Mouse (Mus musculus) cerebellum, adult 2 months (tissue): Measurements from ENCODE around the gene Krt80. TPM values are rescaled to one million over a fixed set of nuclear protein-coding genes. Genes with fewer than 3 reads are reported as not detected.

Experiments
- DNase-seq, 2 experiments: peaks; one replicate each; pipeline ENCODE4 v3.0.0; 2021
- H3K27ac ChIP-seq: fragments of 200-500 bp; 2 replicates; pipeline ENCODE4 v1.5.1; 2012; ENCODE audit warnings: low read length, control low read depth, inconsistent platforms; ENCODE audit not compliant: insufficient read depth
- H3K27me3 ChIP-seq: fragments of 200-500 bp; 2 replicates; pipeline ENCODE4 v1.6.1; 2012; ENCODE audit warnings: inconsistent platforms, mild to moderate bottlenecking, low read length, moderate library complexity; ENCODE audit not compliant: control insufficient read depth, insufficient read depth
- H3K4me1 ChIP-seq: fragments of 200-500 bp; 2 replicates; pipeline ENCODE4 v1.6.1; 2011; ENCODE audit warnings: low read length; ENCODE audit not compliant: control insufficient read depth, insufficient read depth
- H3K4me3 ChIP-seq: fragments of 200-500 bp; replicated peaks from 2 replicates; pipeline ENCODE3; 2011; ENCODE audit warnings: mild to moderate bottlenecking, low read depth, low read length, control low read depth; ENCODE audit not compliant: insufficient read depth
- CTCF ChIP-seq: fragments of 200-500 bp; IDR thresholded peaks from 2 replicates; pipeline ENCODE4 v1.5.1; 2011; ENCODE audit warnings: low read depth, mild to moderate bottlenecking, control low read depth, low read length, moderate library complexity, borderline replicate concordance; ENCODE audit not compliant: insufficient read depth
- POLR2A ChIP-seq: fragments of 200-500 bp; IDR thresholded peaks from 2 replicates; pipeline ENCODE4 v1.6.1; 2011; ENCODE audit warnings: low read length, control low read depth, borderline replicate concordance; ENCODE audit not compliant: insufficient read depth
- WGBS: fragments of 180-500 bp; shearing (Covaris S2); methylation state at CpG from one replicate; pipeline ENCODE4 v1.1.7; 2018; 5-methylcytosine and 5-hydroxymethylcytosine counted together
- polyA plus RNA-seq: library from polyadenylated mRNA; depleted of rRNA; stranded (reverse); fragments of >200 nt; gene quantifications from 2 replicates; pipeline ENCODE4 v1.2.3, GENCODE M21; 2012

Krt80 gene
- polyA plus RNA-seq, 1 experiment = 0.05 TPM

- peak in 1 of 2 experiments; percentile 9 for DNase-seq
- 89% methylated on average over 7 of the region's 7 CpGs for WGBS
- H3K4me1 ChIP-seq = peaks cover 12% of the 10 kb centered on the region
- H3K4me3 ChIP-seq = no peak overlapping the region
- H3K27ac ChIP-seq = no peak overlapping the region
- H3K27me3 ChIP-seq = no peaks in the 10 kb centered on the region
- TF ChIP-seq CTCF = no peak
- no peak for TF ChIP-seq POLR2A
Observed at GRCm38 (mm10) chr15:101384610-101385009, 14.6 kb upstream of the Krt80 start.

- Histone ChIP-seq H3K27me3 (no peaks in the 10 kb centered on the region), H3K4me1 (peaks cover 15% of the 10 kb centered on the region), H3K27ac (no peak overlapping the region), H3K4me3 (no peak overlapping the region)
- no peak for TF ChIP-seq CTCF
- TF ChIP-seq POLR2A = no peak
- 22% methylated on average over 11 of the region's 11 CpGs for whole genome bisulfite sequencing
- DNase-seq = peak; percentile 70 to 76
Observed at GRCm38 (mm10) chr15:101382811-101383210, 12.8 kb upstream of the Krt80 start.

- Histone ChIP-seq H3K27me3 (no peaks in the 10 kb centered on the region), H3K4me3 (no peak overlapping the region), H3K4me1 (peaks cover 21% of the 10 kb centered on the region), H3K27ac (no peak overlapping the region)
- 80% methylated on average over 9 of the region's 9 CpGs for WGBS
- TF ChIP-seq POLR2A (no peak), CTCF (no peak)
- DNase-seq = peak in 1 of 2 experiments; percentile 9
Observed at GRCm38 (mm10) chr15:101381758-101382157, 11.8 kb upstream of the Krt80 start.

DNA sequence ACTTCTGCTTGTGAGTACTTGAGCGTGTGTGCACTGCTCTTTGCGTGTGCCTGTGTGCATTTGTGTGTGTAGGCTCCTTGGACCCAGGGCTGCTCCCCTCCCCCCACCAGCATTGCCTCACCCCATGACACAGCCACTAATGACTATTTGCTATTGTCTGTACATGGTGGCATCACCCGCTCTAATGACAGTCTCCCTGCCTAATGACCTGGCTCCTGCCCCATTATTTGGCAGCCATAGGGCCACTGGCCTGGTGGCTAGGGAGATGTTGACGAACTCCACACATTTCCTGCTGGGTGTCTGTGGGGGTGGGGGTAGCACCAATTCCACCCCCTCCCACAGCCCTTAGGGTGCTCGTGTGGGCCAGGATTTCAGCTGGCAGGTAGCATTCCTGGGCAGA is 8.7 kb upstream of the Krt80 start:
- TF ChIP-seq POLR2A (no peak), CTCF (no peak)
- H3K27me3 ChIP-seq = no peaks in the 10 kb centered on the region
- WGBS = 79% methylated on average over 5 of the region's 5 CpGs
- peaks cover 36% of the 10 kb centered on the region for H3K4me1 ChIP-seq
- no peak overlapping the region for H3K4me3 ChIP-seq
- H3K27ac ChIP-seq = no peak overlapping the region
- peak in 1 of 2 experiments; percentile 6 for DNase-seq

DNA sequence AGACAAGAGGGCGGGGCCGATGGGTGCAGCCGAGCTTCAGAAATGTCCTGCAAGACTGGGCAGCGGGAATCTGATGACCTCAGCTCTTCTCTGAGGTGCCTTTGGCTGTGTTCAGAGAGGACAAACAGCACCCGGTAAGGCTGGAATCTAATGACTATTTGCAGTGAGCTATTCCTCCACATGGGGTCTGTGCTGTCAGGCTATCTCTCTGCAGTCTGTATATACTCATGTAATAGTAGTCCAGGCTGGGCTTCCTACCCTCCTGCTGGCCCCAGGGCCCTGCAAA is 6.8 kb upstream of the Krt80 start:
- WGBS = 51% methylated on average over 5 of the region's 5 CpGs
- peaks cover 28% of the 10 kb centered on the region for H3K4me1 ChIP-seq
- no peak for TF ChIP-seq CTCF
- TF ChIP-seq POLR2A = no peak
- no peak overlapping the region for H3K27ac ChIP-seq
- no peak overlapping the region for H3K4me3 ChIP-seq
- DNase-seq = no peak
- H3K27me3 ChIP-seq = no peaks in the 10 kb centered on the region

DNA sequence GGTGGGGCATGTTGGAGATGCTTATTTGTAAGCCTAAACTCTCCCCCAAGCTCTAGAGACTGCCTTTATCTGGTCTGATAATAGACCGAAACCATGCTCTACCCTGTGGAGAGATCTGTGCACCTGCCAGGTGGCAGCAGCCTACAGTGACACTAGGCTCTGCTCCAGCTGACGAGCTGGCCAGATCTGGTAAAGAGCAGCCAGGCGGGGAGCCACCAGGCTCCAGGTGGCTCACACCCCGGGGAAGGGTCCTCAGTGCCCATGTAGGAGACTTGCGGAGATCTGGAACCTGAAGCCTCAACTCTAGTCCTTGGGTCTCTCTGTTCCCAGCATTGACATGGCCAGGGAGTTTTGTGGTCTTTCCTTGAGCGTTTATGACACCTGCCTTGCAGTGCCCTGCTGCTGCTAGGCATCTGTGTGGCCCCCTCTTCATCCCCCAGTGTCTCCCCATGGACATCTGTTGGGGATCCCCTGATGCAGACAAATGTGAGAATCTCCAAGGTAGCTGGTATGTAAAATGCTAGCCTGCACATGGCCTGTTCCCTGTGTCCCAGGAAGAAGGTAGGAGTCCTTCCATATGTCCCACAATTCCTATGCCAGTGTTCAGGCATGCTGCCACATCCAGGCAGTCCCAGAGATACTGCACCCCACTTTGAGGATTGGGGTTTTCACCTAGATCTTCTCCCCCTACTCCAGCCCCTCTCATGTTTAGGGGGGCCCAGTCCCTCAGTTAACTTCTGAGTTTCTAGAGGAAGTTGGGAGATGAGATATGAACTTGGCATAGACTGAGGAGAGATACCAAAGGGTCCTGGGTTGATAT is 6.2 kb upstream of the Krt80 start:
- no peak overlapping the region for H3K27ac ChIP-seq
- peaks cover 28% of the 10 kb centered on the region for H3K4me1 ChIP-seq
- H3K27me3 ChIP-seq = no peaks in the 10 kb centered on the region
- DNase-seq = peak; percentile 74 to 84
- WGBS = 15% methylated on average over 6 of the region's 6 CpGs
- H3K4me3 ChIP-seq = no peak overlapping the region
- TF ChIP-seq POLR2A = no peak
- no peak for TF ChIP-seq CTCF

DNA sequence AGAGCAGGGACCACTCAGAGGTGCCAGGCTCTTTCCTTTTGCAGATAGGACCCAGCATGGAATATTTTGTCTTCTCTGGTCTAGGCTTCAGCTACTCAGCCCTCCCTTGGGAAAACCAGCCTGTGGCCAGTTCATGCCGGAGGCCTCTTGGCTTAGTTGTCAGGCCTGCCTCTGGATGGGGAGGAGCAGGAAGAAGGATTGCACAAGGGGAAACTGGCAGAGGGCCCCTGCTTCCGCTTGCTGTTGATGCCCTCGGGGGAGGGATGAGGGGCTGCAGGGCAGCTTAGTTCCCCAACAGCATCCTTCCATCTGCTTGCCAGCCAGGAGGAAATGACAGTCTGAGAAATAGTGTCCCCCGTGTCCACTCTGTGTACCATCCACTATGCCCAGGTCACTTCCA is 4.9 kb upstream of the Krt80 start:
- DNase-seq = no peak
- no peaks in the 10 kb centered on the region for H3K27me3 ChIP-seq
- WGBS = 74% methylated on average over 4 of the region's 4 CpGs
- H3K4me3 ChIP-seq = no peak overlapping the region
- H3K4me1 ChIP-seq = peaks cover 28% of the 10 kb centered on the region
- H3K27ac ChIP-seq = no peak overlapping the region
- TF ChIP-seq POLR2A = no peak

DNA sequence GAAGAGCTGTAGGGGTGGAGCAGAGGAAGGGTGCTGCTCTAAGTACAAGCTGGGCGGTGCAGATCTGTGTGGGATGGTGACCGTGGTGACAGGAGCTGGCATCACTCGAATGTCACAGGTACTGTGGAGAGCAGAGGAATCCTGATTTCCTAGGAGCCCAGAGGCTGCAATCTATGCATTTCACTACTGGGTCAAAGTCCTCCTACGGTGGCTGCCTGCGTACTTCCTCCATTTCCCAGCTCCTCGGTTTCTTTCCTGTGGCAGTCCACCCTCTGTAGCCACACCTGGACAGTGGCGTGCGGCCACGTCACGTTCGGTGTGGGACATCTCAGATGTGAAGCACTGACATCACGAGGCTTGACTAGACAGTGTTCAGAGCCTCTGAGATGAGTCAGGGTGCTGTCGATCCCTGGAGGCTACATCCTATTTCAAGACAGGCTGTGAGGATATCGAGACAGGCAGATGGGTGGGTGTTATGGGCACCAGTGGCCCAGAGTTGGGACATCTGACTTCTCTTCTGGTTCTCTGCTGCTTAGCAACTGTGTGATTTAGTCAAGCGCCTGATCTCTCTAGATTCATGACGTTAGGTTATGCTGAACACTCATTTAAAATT is 3.4 kb upstream of the Krt80 start:
- TF ChIP-seq CTCF (no peak), POLR2A (no peak)
- peaks cover 25% of the 10 kb centered on the region for H3K4me1 ChIP-seq
- no peak for DNase-seq
- H3K27me3 ChIP-seq = no peaks in the 10 kb centered on the region
- no peak overlapping the region for H3K4me3 ChIP-seq
- H3K27ac ChIP-seq = no peak overlapping the region
- 91% methylated on average over 16 of the region's 16 CpGs for WGBS
